Comparison of ENCODE assay signal across 9 mouse cellular contexts in genomic region chr1:66987558-66988190, GRCm38 (mm10). TPM values are rescaled to one million over a fixed set of nuclear protein-coding genes. Genes with fewer than 3 reads are reported as not detected.
DNase-seq lines count a peak whose midpoint lies in the region; ATAC-seq and TF ChIP-seq lines count a peak whose summit lies in the region.
"Had no signal": no experiment of that assay in that cellular context is flagged by ENCODE, and none has a peak within 500 bp of the region (broad histone marks: within the 10 kb centered on the region; RNA-seq: fewer than 3 reads in every experiment).

No protein-coding gene starts in this region.

- H3K9ac ChIP-seq in lung, embryonic 14.5 days: no peak overlapping the region
- H3K9ac ChIP-seq in neural tube, embryonic 12.5 days: 0 out of 2 replicates have a peak overlapping the region, but pooled peaks have one; percentile 2

- DNase-seq in lung, embryonic 14.5 days: no peak
- no peak for DNase-seq in lung, postnatal 25 days (ENCODE audit: low spot score)
- peak; percentile 50 for DNase-seq in induced T-regulatory cell, adult 2 months (ENCODE audit: low read depth)
- no peak for DNase-seq in yolk sac, embryonic 10.5 days (ENCODE audit: low spot score)
- DNase-seq in frontal cortex, adult 2 months (ENCODE audit: extremely low spot score in 1 of 2, low spot score in 1 of 2): no peak
- DNase-seq in left cerebral cortex, adult 2 months (ENCODE audit: extremely low spot score in 1 of 2, low spot score in 2 of 2): no peak
- DNase-seq: right cerebral cortex, adult 18-20 months had no signal

- no peaks in the 10 kb centered on the region for H3K36me3 ChIP-seq in lung, embryonic 14.5 days (ENCODE audit: insufficient read depth)
- H3K36me3 ChIP-seq in neural tube, embryonic 12.5 days: no peaks in the 10 kb centered on the region

- H3K4me1 ChIP-seq in lung, embryonic 14.5 days (ENCODE audit: insufficient read depth): no peaks in the 10 kb centered on the region
- H3K4me1 ChIP-seq in bone marrow, adult 2 months (ENCODE audit: control insufficient read depth, insufficient read depth, low read length): no peaks in the 10 kb centered on the region; the same call in 1 of the 2 replicates
- H3K4me1 ChIP-seq in neural tube, embryonic 12.5 days: peaks cover 7% of the 10 kb centered on the region; the same call in 1 of the 2 replicates

- no peak for TF ChIP-seq CTCF in lung, embryonic 14.5 days (IDR thresholded peaks at IDR 0.05; ENCODE audit: low read depth)
- TF ChIP-seq CTCF in bone marrow, adult 2 months (IDR thresholded peaks at IDR 0.05; ENCODE audit: control insufficient read depth, insufficient read depth, low read length): no peak
- TF ChIP-seq CTCF in left cerebral cortex, adult 2 months (IDR thresholded peaks at IDR 0.05): no peak

- whole genome bisulfite sequencing in lung, embryonic 14.5 days: 59% methylated on average over 18 of the region's 18 CpGs
- WGBS in bone marrow, adult 2 months: 18% methylated on average over 18 of the region's 18 CpGs
- WGBS in neural tube, embryonic 12.5 days: 51% methylated on average over 18 of the region's 18 CpGs

- no peaks in the 10 kb centered on the region for H3K27me3 ChIP-seq in lung, embryonic 14.5 days (ENCODE audit: insufficient read depth, low read length)
- H3K27me3 ChIP-seq in neural tube, embryonic 12.5 days (replicated peaks): no peaks in the 10 kb centered on the region

- intact Hi-C loops in left cerebral cortex, adult 2 months (cut with DNase I): no loop called here

- H3K27ac ChIP-seq in lung, embryonic 14.5 days (ENCODE audit: low read depth): no peak overlapping the region
- no peak overlapping the region for H3K27ac ChIP-seq in bone marrow, adult 2 months (ENCODE audit: control insufficient read depth, insufficient read depth, low read depth, low read length, poor library complexity)
- no peak overlapping the region for H3K27ac ChIP-seq in neural tube, embryonic 12.5 days
- no peak overlapping the region for H3K27ac ChIP-seq in left cerebral cortex, adult 2 months

- no peak overlapping the region for H3K4me3 ChIP-seq in lung, embryonic 14.5 days (ENCODE audit: low read depth, low read length)
- peak overlapping the region; percentile 53 for H3K4me3 ChIP-seq in bone marrow, adult 2 months (replicated peaks; ENCODE audit: control insufficient read depth, low read depth, low read length)
- no peak overlapping the region for H3K4me3 ChIP-seq in neural tube, embryonic 12.5 days
- no peak overlapping the region for H3K4me3 ChIP-seq in left cerebral cortex, adult 2 months

- ATAC-seq in lung, embryonic 14.5 days (ENCODE audit: insufficient read depth): 0 out of 2 replicates have a peak, but pooled peaks have one; percentile 11
- ATAC-seq in neural tube, embryonic 12.5 days (ENCODE audit: low FRiP score, low read depth): peak; percentile 70

- peak overlapping the region; percentile 1; the same call in 1 of the 2 replicates for H3K4me2 ChIP-seq in lung, embryonic 14.5 days
- H3K4me2 ChIP-seq in neural tube, embryonic 12.5 days (replicated peaks): peak overlapping the region; percentile 32; the same call in 1 of the 2 replicates

- no peak for TF ChIP-seq POLR2A in bone marrow, adult 2 months (IDR thresholded peaks at IDR 0.05; ENCODE audit: borderline replicate concordance, control insufficient read depth, low read depth, low read length)

- no peaks in the 10 kb centered on the region for H3K9me3 ChIP-seq in lung, embryonic 14.5 days (ENCODE audit: low read depth, low read length)
- H3K9me3 ChIP-seq in neural tube, embryonic 12.5 days: no peaks in the 10 kb centered on the region

RNA-seq across cellular contexts. Expression of gene Myl1, which starts 42.5 kb away (rescaled TPM):
- polyA plus RNA-seq in lung, embryonic 14.5 days (2014; fragmentation: Nextera tagmentation; extraction: Ambion mirVana): 0.88 and 13.0 TPM in 2 replicates
- 5.2 and 11.6 TPM in 2 replicates for polyA plus RNA-seq in bone marrow, adult 2 months (2011; ENCODE audit: insufficient read depth, insufficient read length, low replicate concordance, missing spikeins)
- 47.5 and 64.3 TPM in 2 replicates for polyA plus RNA-seq in neural tube, embryonic 12.5 days (2016; fragmentation: Nextera tagmentation; extraction: Ambion mirVana)
- 3.5 and 3.7 TPM in 2 replicates for polyA plus RNA-seq in frontal cortex, adult 2 months (2012; rRNA removed)
- under 1 TPM; 0.47 to 0.95 TPM for total RNA-seq in left cerebral cortex, adult 2 months (2021)

RNA-seq across cellular contexts. Expression of gene Lancl1, which starts 51.0 kb away (rescaled TPM):
- 96.6 and 102 TPM in 2 replicates for polyA plus RNA-seq in lung, embryonic 14.5 days (2014; fragmentation: Nextera tagmentation; extraction: Ambion mirVana)
- 11.6 and 21.0 TPM in 2 replicates for polyA plus RNA-seq in bone marrow, adult 2 months (2011; ENCODE audit: insufficient read depth, insufficient read length, low replicate concordance, missing spikeins)
- 126 and 127 TPM in 2 replicates for polyA plus RNA-seq in neural tube, embryonic 12.5 days (2016; fragmentation: Nextera tagmentation; extraction: Ambion mirVana)
- polyA plus RNA-seq in frontal cortex, adult 2 months (2012; rRNA removed): 200 and 226 TPM in 2 replicates
- 100 to 1,000 TPM; 187 to 219 TPM for total RNA-seq in left cerebral cortex, adult 2 months (2021)
